Mouse (Mus musculus): ENCODE results near the gene Sult6b1. TPM values are rescaled to one million over a fixed set of nuclear protein-coding genes. Genes with fewer than 3 reads are reported as not detected.
A peak's percentile ranks its signal among the peaks of the same experiment; 100 is the strongest.

Sult6b1 gene
- polyA plus RNA-seq, 1 experiment from 2014 or later: 0.14 TPM

DNA sequence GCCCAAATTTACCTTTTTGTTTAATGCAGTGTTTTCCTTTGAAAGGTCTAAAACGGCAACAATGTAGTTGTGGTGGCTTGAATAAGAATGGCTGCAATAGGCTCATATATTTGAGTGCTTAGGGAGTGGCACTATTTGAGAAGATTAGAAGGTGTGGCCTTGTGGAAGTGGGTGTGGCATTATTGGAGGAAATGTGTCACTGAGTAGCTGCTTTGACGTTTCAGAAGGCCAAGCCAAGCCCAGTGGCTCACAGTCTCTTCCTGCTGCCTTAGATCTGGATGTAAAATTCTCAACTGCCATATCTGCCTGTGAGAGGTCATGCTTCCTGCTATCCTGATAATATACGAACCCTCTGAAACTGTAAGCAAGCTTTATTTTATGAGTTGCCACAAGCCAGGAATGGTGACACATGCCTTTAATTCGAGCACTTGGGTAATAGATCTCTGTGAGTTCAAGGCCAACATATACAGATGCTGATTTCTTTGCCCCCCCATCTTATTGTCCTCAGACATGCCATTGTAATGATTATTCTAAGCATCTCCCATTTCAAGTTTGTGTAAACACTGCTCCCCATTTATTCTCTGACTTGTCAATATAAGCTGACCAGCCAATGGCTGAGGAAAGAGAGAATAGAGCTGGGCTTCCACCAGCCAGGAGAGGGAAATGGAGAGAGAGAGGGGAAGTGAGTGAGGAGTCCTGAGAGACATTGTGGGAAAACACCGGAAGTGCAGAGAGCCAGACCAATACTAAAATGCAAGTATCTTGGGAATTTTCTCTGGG lies 21.3 kb downstream of the Sult6b1 start:
- H3K36me3 ChIP-seq: no peaks in the 10 kb centered on the region
- no peaks in the 10 kb centered on the region for H3K9me3 ChIP-seq (replicated peaks)
- ATAC-seq (replicated peaks; ENCODE audit: insufficient number of reproducible peaks, insufficient read depth, low FRiP score, low read depth): no peak
- no peaks in the 10 kb centered on the region for H3K27me3 ChIP-seq
- H3K27ac ChIP-seq: no peak overlapping the region
- peaks cover 9% of the 10 kb centered on the region for H3K4me1 ChIP-seq (replicated peaks)
- WGBS: 74% methylated on average over 5 of the region's 5 CpGs
- H3K4me3 ChIP-seq: no peak overlapping the region
- H3K9ac ChIP-seq: no peak overlapping the region
- no peak overlapping the region for H3K4me2 ChIP-seq

DNA sequence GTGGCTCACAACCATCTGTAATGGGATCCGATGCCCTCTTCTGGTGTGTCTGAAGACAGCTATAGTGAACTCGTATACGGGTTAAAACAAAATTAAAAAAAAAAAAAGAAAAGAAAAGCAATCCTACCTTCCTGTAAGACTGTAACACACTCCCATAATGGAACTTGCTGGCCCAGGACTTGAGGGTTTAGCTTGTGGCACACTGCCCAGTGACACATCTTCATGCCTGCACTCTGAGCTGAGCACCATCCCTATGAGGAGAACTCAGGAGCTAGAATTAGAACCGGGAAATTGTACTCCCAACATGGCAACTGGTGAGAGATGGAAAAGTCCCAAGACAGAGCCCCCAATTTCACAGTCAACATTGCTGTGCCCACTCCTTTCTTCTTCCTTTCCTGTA lies 23.5 kb downstream of the Sult6b1 start:
- H3K4me1 ChIP-seq (replicated peaks): peaks cover 9% of the 10 kb centered on the region
- H3K4me3 ChIP-seq: no peak overlapping the region
- peaks cover 6% of the 10 kb centered on the region; the same call in 1 of the 2 replicates for H3K36me3 ChIP-seq
- 88% methylated on average over 4 of the region's 4 CpGs for WGBS
- H3K27me3 ChIP-seq: no peaks in the 10 kb centered on the region
- no peaks in the 10 kb centered on the region for H3K9me3 ChIP-seq (replicated peaks)
- H3K27ac ChIP-seq: no peak overlapping the region; the same call in 1 of the 2 replicates
- ATAC-seq (replicated peaks; ENCODE audit: insufficient number of reproducible peaks, insufficient read depth, low FRiP score, low read depth): no peak
- H3K9ac ChIP-seq: no peak overlapping the region
- H3K4me2 ChIP-seq: no peak overlapping the region

DNA sequence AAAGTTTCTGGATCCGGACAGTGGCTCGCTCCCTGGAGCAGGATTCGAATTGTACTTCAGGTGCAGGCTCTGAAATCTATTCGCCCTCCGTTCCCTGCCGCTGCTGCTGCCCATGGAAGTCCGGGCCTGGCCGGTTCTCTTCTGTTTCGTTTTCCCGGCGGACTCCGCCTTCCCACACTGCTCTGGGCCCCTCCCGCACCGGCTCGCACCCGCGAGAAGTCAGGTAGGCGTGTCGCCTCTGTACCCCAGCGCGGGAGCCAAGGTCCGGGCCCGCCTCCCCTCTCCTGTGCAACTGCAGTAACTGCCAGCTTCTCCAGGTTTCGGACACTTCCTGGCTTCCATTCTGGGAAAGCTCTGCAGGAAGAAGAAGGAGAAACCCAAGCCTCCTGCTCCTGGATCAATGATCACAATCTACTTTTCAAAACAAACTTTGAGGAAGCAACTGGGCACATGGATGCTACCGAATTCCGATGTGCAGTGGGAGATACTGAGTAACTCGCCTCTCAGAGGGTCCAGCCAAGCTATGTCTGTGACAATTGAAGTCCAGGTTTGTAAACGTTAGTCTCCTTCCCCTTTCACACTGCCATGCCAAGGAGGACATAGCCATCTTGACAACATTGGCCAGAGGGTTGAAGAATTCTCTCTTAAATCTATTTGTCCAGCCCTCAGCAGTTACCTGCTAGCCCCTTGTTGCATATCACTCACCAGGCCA lies 24.2 kb downstream of the Sult6b1 start, which contains the start of gene Eif2ak2:
TSS of gene Eif2ak2 (minus strand) at position 173 of the 712 bp plus-strand sequence.
- no peaks in the 10 kb centered on the region for H3K9me3 ChIP-seq (replicated peaks)
- peak within 1 kb of the TSS; percentile 80 for H3K27ac ChIP-seq
- no peaks in the 10 kb centered on the region for H3K27me3 ChIP-seq
- WGBS: 2% methylated on average over 28 of the region's 28 CpGs
- peak within 1 kb of the TSS; percentile 78 for H3K4me2 ChIP-seq
- ATAC-seq (replicated peaks; ENCODE audit: insufficient number of reproducible peaks, insufficient read depth, low FRiP score, low read depth): peak; percentile 97
- peak within 1 kb of the TSS; percentile 69 for H3K9ac ChIP-seq
- peak within 1 kb of the TSS; percentile 71 for H3K4me3 ChIP-seq
- H3K36me3 ChIP-seq: peaks cover 8% of the 10 kb centered on the region
- peaks cover 9% of the 10 kb centered on the region for H3K4me1 ChIP-seq (replicated peaks)

DNA sequence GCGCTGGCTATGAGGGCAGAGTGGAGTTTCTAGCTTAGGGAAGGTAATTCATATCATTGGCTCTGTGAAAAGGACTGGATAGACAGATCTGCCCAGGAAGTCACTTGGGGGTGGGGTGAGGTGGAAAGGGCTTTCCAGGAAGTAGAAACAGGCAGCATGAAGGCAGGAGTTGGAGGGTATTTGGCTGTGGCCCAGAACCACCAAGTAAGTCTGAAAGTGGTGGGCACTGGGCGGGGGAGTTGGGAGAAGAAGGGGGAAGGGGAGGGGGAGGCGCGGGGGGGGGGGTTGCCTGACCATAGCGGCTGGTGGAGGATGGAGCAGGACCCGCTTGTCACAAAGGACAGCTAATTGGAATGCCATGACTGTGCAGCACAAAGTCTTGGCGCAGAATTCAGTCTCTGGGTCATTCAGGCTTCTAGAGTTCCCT lies 24.9 kb downstream of the Sult6b1 start:
- peak overlapping the region; percentile 80 for H3K27ac ChIP-seq
- H3K9me3 ChIP-seq (replicated peaks): no peaks in the 10 kb centered on the region
- WGBS: 7% methylated on average over 7 of the region's 7 CpGs
- no peaks in the 10 kb centered on the region for H3K27me3 ChIP-seq
- peak overlapping the region; percentile 78 for H3K4me2 ChIP-seq
- peaks cover 14% of the 10 kb centered on the region for H3K36me3 ChIP-seq
- peaks cover 9% of the 10 kb centered on the region for H3K4me1 ChIP-seq (replicated peaks)
- peak overlapping the region; percentile 69 for H3K9ac ChIP-seq
- peak; percentile 28 for ATAC-seq (replicated peaks; ENCODE audit: insufficient number of reproducible peaks, insufficient read depth, low FRiP score, low read depth)
- peak overlapping the region; percentile 71 for H3K4me3 ChIP-seq

DNA sequence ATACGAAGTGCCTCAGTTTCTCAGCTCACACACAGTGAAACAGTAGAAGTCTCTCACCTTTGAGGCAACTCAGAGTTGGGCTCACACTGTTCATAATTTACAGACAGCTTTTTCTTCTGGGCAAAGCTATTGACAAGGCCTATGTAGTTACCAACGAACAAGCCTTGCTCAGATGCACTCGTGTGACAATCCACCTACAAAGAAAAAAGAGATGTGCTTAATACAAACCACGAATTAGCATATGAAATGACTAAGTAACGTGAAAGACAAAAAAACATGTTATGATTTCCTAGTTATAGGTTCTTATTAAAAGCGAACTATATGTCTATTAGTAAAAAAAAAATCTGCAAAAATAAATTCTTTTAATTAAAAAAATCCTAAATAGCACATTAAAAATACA lies 32.9 kb downstream of the Sult6b1 start:
- H3K4me1 ChIP-seq (replicated peaks): no peaks in the 10 kb centered on the region
- no peak for ATAC-seq (replicated peaks; ENCODE audit: insufficient number of reproducible peaks, insufficient read depth, low FRiP score, low read depth)
- H3K27me3 ChIP-seq: no peaks in the 10 kb centered on the region
- H3K4me3 ChIP-seq: no peak overlapping the region
- no peak overlapping the region for H3K4me2 ChIP-seq
- peaks cover 43% of the 10 kb centered on the region for H3K36me3 ChIP-seq
- no peak overlapping the region for H3K9ac ChIP-seq
- H3K9me3 ChIP-seq (replicated peaks): no peaks in the 10 kb centered on the region
- WGBS: 94% methylated on average over 6 of the region's 6 CpGs
- no peak overlapping the region for H3K27ac ChIP-seq

DNA sequence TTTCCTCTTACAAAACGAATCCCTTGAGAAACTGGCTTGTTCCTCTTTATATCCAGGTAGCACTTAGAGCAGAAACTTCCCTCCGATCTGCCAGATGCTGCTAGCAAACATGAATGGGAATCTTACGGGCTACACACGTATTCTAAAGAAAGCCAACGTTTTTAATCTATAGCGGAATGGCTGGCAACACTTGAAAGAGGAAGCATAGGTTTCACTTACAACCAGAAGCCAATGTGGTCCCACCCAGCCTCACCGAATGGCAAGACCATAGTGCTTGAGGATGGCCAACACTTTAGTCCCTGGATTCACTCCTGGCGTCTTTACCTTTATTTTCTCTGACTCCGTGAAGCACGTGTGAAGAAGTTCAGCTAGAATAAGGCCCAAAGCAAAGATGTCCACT lies 50.5 kb downstream of the Sult6b1 start:
- H3K36me3 ChIP-seq: peaks cover 32% of the 10 kb centered on the region
- H3K9me3 ChIP-seq (replicated peaks): no peaks in the 10 kb centered on the region
- no peak overlapping the region for H3K27ac ChIP-seq
- H3K4me2 ChIP-seq: no peak overlapping the region
- H3K9ac ChIP-seq: no peak overlapping the region
- no peak overlapping the region for H3K4me3 ChIP-seq
- 83% methylated on average over 10 of the region's 10 CpGs for WGBS
- no peaks in the 10 kb centered on the region for H3K27me3 ChIP-seq
- no peak for ATAC-seq (replicated peaks; ENCODE audit: insufficient number of reproducible peaks, insufficient read depth, low FRiP score, low read depth)
- no peaks in the 10 kb centered on the region for H3K4me1 ChIP-seq (replicated peaks)

DNA sequence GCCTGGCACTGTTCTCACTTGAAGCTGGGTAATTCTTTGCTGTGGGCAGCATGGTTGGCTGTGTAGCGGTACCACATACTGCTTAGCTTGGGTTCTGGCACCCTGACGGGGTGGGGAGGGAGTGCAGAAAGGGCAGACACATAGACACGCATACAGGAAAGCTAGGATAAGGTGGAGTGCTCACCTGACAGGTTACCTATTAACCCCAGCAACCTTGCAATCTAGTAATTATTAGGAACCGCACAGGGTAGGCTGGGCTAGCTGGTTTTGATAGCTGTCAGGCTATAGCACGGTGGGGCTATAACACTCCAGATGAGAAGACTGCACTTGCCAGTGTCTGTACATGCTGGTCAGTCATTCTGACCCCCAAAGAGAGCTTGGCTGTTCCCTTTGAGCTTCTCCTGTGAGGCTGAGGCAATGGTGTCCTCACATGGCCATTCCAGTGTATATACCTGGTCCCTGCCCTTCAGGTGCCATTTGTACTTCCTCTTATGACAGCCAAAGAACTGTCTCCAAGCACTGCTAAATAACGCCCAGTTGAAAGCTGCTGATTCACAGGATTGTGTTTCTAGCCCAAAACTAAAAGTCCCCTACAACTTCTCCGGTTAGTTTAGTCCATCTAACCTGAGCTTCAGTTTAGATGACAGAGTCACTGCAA lies 64.4 kb downstream of the Sult6b1 start:
- no peaks in the 10 kb centered on the region for H3K4me1 ChIP-seq (replicated peaks)
- peaks cover 72% of the 10 kb centered on the region for H3K36me3 ChIP-seq
- no peak overlapping the region for H3K9ac ChIP-seq
- no peak overlapping the region for H3K4me3 ChIP-seq
- no peak overlapping the region for H3K4me2 ChIP-seq
- ATAC-seq (replicated peaks; ENCODE audit: insufficient number of reproducible peaks, insufficient read depth, low FRiP score, low read depth): no peak
- H3K27me3 ChIP-seq: no peaks in the 10 kb centered on the region
- H3K9me3 ChIP-seq (replicated peaks): no peaks in the 10 kb centered on the region
- WGBS: 93% methylated on average over 7 of the region's 7 CpGs
- no peak overlapping the region for H3K27ac ChIP-seq

DNA sequence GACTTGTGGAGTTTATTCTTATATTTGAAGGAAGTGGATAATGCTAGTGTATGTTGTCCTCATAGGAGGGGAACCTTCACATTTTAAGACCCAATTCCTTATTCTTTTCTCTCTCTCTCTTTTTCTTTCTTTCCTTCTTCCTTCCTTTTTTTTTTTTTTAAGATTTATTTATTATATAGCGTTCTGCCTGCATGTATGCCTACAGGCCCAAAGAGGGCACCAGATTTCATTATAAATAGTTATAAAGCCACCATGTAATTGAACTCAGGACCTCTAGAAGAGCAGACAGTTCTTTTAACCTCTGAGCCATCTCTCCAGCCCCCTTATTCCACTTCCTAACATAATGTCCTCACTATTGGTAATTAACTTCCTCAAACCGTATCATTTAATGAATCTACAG lies 70.7 kb downstream of the Sult6b1 start:
- Histone ChIP-seq H3K4me3 (peak overlapping the region; percentile 98), H3K36me3 (peaks cover 13% of the 10 kb centered on the region), H3K9me3 (replicated peaks) (no peaks in the 10 kb centered on the region), H3K4me2 (peak overlapping the region; percentile 92), H3K27me3 (no peaks in the 10 kb centered on the region), H3K27ac (peak overlapping the region; percentile 90), H3K4me1 (replicated peaks) (peaks cover 8% of the 10 kb centered on the region), H3K9ac (peak overlapping the region; percentile 75)
- 32% methylated on average over 2 of the region's 2 CpGs for WGBS
- no peak for ATAC-seq (replicated peaks; ENCODE audit: insufficient number of reproducible peaks, insufficient read depth, low FRiP score, low read depth)

DNA sequence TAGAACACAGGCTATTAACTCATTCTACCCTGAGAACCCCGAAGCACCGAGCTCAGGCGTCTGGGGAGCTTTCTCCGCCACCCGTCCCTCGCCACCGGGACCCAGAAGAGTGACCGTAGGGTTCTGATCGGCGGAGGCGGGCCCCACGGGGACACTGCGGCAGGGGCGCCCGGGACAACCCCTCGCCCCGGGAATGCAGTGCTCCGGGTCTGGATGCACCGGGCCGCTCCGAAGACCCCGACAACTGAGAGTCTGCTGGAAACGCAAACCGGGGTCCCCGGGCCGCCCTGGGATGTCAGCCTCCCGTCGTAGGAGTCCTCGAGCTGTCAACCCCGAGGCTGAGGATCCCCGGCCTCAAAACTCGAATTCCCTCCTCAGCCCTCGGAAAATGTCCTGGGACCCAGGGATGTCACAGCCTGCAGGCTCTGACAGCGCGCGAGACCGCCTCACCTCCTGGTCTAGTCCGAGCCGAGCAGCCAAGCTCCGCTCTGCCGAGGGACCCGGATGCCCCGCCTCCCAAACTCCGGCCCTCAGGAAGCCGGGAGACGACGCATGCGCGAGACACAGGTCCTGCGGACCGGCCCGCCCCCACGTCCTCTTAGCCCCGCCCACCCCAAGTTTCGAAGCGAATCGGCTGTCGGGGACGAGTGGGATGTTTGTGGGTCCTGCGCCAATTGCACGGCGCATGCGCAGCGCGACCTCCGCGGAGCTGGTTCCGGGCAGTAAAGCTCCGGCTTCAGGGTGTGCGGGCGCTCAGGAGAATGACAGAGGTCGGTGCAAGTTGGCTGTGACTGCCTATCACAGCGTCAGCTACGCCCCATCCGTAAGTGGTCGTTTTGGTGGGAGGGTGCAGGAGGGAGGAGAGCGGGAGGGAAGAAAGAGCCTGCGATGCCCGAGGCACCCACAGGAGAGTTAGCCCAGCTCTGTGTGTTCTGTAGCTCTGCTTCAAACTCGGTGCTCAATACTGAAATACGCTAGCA lies 71.6 kb downstream of the Sult6b1 start, which contains the start of the genes Heatr5b and Gpatch11:
TSS of gene Heatr5b (minus strand) at position 509 of the 980 bp plus-strand sequence.
TSS of gene Gpatch11 (plus strand) at position 712 of the 980 bp plus-strand sequence.
- WGBS: under 1% methylated on average over 81 of the region's 81 CpGs
- peak within 1 kb of the TSS; percentile 98 for H3K4me3 ChIP-seq
- ATAC-seq (replicated peaks; ENCODE audit: insufficient number of reproducible peaks, insufficient read depth, low FRiP score, low read depth): peak; percentile 97
- H3K9me3 ChIP-seq (replicated peaks): no peaks in the 10 kb centered on the region
- no peaks in the 10 kb centered on the region for H3K27me3 ChIP-seq
- peaks cover 12% of the 10 kb centered on the region for H3K36me3 ChIP-seq
- H3K4me2 ChIP-seq: peak within 1 kb of the TSS; percentile 92
- peak within 1 kb of the TSS; percentile 96 for H3K9ac ChIP-seq
- peaks cover 8% of the 10 kb centered on the region for H3K4me1 ChIP-seq (replicated peaks)
- peak within 1 kb of the TSS; percentile 93 for H3K27ac ChIP-seq

All from heart, embryonic 15.5 days (tissue).